Mouse (Mus musculus): Measurements from ENCODE around the gene Camk1g.

- TF ChIP-seq CTCF (IDR thresholded peaks at IDR 0.05; ENCODE audit: insufficient read depth, low read length): no peak
- no peak for TF ChIP-seq POLR2A (IDR thresholded peaks at IDR 0.05; ENCODE audit: borderline replicate concordance, extremely low read depth, low read depth, low read length)
Measured at GRCm38 (mm10) chr1:193397109-193397508, 27.0 kb upstream of the Camk1g start.
